Comparison of ENCODE assay signal across 38 mouse cellular contexts in the genomic region with DNA sequence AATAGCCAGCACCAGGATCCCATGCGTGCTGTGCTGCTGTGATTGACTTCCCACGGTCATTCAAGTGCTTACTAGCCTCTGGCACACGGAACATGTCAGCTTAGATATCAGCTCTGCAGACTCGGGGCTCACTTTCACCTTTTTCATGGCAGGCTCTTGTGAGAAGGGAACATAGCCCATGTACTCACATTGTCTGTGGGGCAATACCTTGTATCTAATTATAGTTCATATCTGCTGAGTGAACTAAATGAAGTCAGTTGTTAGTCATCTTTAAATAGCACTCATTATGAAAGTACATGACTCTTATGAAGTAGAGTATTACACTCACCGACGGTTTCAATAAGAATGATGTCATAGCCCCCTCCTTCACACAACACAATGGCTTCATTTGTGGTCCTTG. TPM values are rescaled to one million over a fixed set of nuclear protein-coding genes. Genes with fewer than 3 reads are reported as not detected.
DNase-seq lines count a peak whose midpoint lies in the region; ATAC-seq and TF ChIP-seq lines count a peak whose summit lies in the region.
"Had no signal": no experiment of that assay in that cellular context is flagged by ENCODE, and none has a peak within 500 bp of the region (broad histone marks: within the 10 kb centered on the region; RNA-seq: fewer than 3 reads in every experiment).

No protein-coding gene starts in this region.

- H3K36me3 ChIP-seq in lung, postnatal 0 days (ENCODE audit: insufficient read depth, low read length): no peaks in the 10 kb centered on the region; the same call in 1 of the 2 replicates
- peaks cover 12% of the 10 kb centered on the region for H3K36me3 ChIP-seq in heart, embryonic 16.5 days (ENCODE audit: control insufficient read depth, insufficient read depth)
- H3K36me3 ChIP-seq in small intestine, adult 2 months (ENCODE audit: control insufficient read depth, insufficient read depth, low read length): peaks cover 23% of the 10 kb centered on the region
- H3K36me3 ChIP-seq in forebrain, embryonic 13.5 days (ENCODE audit: poor library complexity, severe bottlenecking): peaks cover 95% of the 10 kb centered on the region

- no peaks in the 10 kb centered on the region for H3K9me3 ChIP-seq in lung, postnatal 0 days (ENCODE audit: low read length)
- H3K9me3 ChIP-seq in heart, embryonic 16.5 days (replicated peaks; ENCODE audit: control insufficient read depth, low read length): no peaks in the 10 kb centered on the region
- no peaks in the 10 kb centered on the region for H3K9me3 ChIP-seq in forebrain, embryonic 13.5 days (replicated peaks)
- H3K9me3 ChIP-seq: embryonic facial prominence, embryonic 15.5 days; forebrain, embryonic 12.5 days; hindbrain, embryonic 10.5 days; hindbrain, embryonic 15.5 days; limb, embryonic 10.5 days; limb, embryonic 15.5 days; liver, embryonic 13.5 days had no signal

- TF ChIP-seq EP300 in lung, postnatal 0 days (IDR thresholded peaks at IDR 0.05): no peak

- H3K27me3 ChIP-seq in lung, postnatal 0 days (replicated peaks; ENCODE audit: insufficient read depth, low read length): no peaks in the 10 kb centered on the region
- no peaks in the 10 kb centered on the region for H3K27me3 ChIP-seq in heart, embryonic 16.5 days (ENCODE audit: control insufficient read depth, insufficient read depth, low read length)
- no peaks in the 10 kb centered on the region for H3K27me3 ChIP-seq in small intestine, adult 2 months (ENCODE audit: control insufficient read depth, insufficient read depth, low read length)
- H3K27me3 ChIP-seq in forebrain, embryonic 13.5 days: no peaks in the 10 kb centered on the region
- H3K27me3 ChIP-seq: embryonic facial prominence, embryonic 15.5 days; forebrain, embryonic 12.5 days; hindbrain, embryonic 15.5 days; limb, embryonic 15.5 days; liver, embryonic 13.5 days had no signal

- peak; percentile 27; the same call in 1 of the 2 replicates for ATAC-seq in lung, postnatal 0 days
- ATAC-seq in heart, embryonic 16.5 days (replicated peaks; ENCODE audit: extremely low read depth, insufficient read depth, low FRiP score): peak; percentile 68
- ATAC-seq in megakaryocyte-erythroid progenitor cell, adult 5-6 weeks (replicated peaks; ENCODE audit: low FRiP score, low TSS enrichment, poor library complexity, severe bottlenecking): no peak
- no peak for ATAC-seq in forebrain, embryonic 13.5 days
- ATAC-seq: midbrain, embryonic 16.5 days had no signal

- H3K4me1 ChIP-seq in lung, postnatal 0 days (ENCODE audit: insufficient read depth, low read depth, low read length): no peaks in the 10 kb centered on the region
- peaks cover 13% of the 10 kb centered on the region for H3K4me1 ChIP-seq in heart, embryonic 16.5 days (ENCODE audit: control insufficient read depth, insufficient read depth, low read length)
- peaks cover 20% of the 10 kb centered on the region; the same call in 1 of the 2 replicates for H3K4me1 ChIP-seq in small intestine, adult 2 months (ENCODE audit: control insufficient read depth, insufficient read depth, insufficient read length, low read length)
- H3K4me1 ChIP-seq in forebrain, embryonic 13.5 days: no peaks in the 10 kb centered on the region
- H3K4me1 ChIP-seq: embryonic facial prominence, embryonic 15.5 days; forebrain, embryonic 12.5 days; hindbrain, embryonic 10.5 days; hindbrain, embryonic 15.5 days; limb, embryonic 15.5 days had no signal

- WGBS in lung, postnatal 0 days: 57% methylated on average over 6 of the region's 6 CpGs
- 40% methylated on average over 6 of the region's 6 CpGs for WGBS in heart, embryonic 16.5 days
- WGBS in small intestine, adult 2 months: 80% methylated on average over 6 of the region's 6 CpGs
- 92% methylated on average over 6 of the region's 6 CpGs for WGBS in forebrain, embryonic 13.5 days

- DNase-seq in heart, adult 11 months: peak; percentile 95
- DNase-seq in heart, postnatal 36 days: no peak
- peak; percentile 30 for DNase-seq in lung, postnatal 0 days (ENCODE audit: low spot score)
- no peak for DNase-seq in lung, adult 18-20 months
- DNase-seq: cerebellum, adult 2 months; cerebellum, postnatal 14 days; gastrocnemius, postnatal 25 days; kidney, adult 8-10 months; layer of hippocampus, adult 9-11 months; liver, embryonic 13.5 days; lung, adult 2 months; right cerebral cortex, adult 18-20 months; thymus, adult 2 months; thymus, postnatal 4 days had no signal

- TF ChIP-seq CTCF in lung, postnatal 0 days (IDR thresholded peaks at IDR 0.05): no peak
- TF ChIP-seq CTCF in small intestine, adult 2 months (IDR thresholded peaks at IDR 0.05; ENCODE audit: extremely low read depth, insufficient read length, insufficient replicate concordance, low read depth, low read length): no peak

- no peak overlapping the region for H3K4me2 ChIP-seq in lung, postnatal 0 days (replicated peaks; ENCODE audit: low read depth, low read length)
- no peak overlapping the region for H3K4me2 ChIP-seq in heart, embryonic 16.5 days (ENCODE audit: low read depth, low read length)
- H3K4me2 ChIP-seq in forebrain, embryonic 13.5 days: no peak overlapping the region
- H3K4me2 ChIP-seq: embryonic facial prominence, embryonic 15.5 days; forebrain, embryonic 12.5 days; hindbrain, embryonic 15.5 days; limb, embryonic 15.5 days; liver, embryonic 13.5 days; midbrain, embryonic 11.5 days had no signal

- no peak overlapping the region for H3K27ac ChIP-seq in lung, postnatal 0 days (ENCODE audit: low read length)
- H3K27ac ChIP-seq in heart, embryonic 16.5 days (ENCODE audit: low read length): peak overlapping the region; percentile 67
- 0 out of 2 replicates have a peak overlapping the region, but pooled peaks have one; percentile 29 for H3K27ac ChIP-seq in small intestine, adult 2 months (ENCODE audit: insufficient read depth, low read depth, low read length)
- H3K27ac ChIP-seq in forebrain, embryonic 13.5 days: no peak overlapping the region
- H3K27ac ChIP-seq: embryonic facial prominence, embryonic 15.5 days; forebrain, embryonic 12.5 days; hindbrain, embryonic 10.5 days; hindbrain, embryonic 15.5 days; kidney, postnatal 0 days; limb, embryonic 10.5 days; limb, embryonic 15.5 days; liver, embryonic 13.5 days; stomach, postnatal 0 days had no signal

- no peak overlapping the region for H3K9ac ChIP-seq in lung, postnatal 0 days (replicated peaks; ENCODE audit: low read depth)
- H3K9ac ChIP-seq in heart, embryonic 16.5 days (ENCODE audit: low read length): no peak overlapping the region
- H3K9ac ChIP-seq in forebrain, embryonic 13.5 days: no peak overlapping the region
- H3K9ac ChIP-seq: embryonic facial prominence, embryonic 15.5 days; forebrain, embryonic 12.5 days; hindbrain, embryonic 15.5 days; limb, embryonic 15.5 days; liver, embryonic 13.5 days had no signal

- intact Hi-C loops in heart, postnatal 36 days (cut with DNase I): no loop called here

- no peak overlapping the region for H3K4me3 ChIP-seq in lung, postnatal 0 days (ENCODE audit: low read depth, low read length)
- no peak overlapping the region for H3K4me3 ChIP-seq in heart, embryonic 16.5 days (ENCODE audit: low read length)
- no peak overlapping the region for H3K4me3 ChIP-seq in small intestine, adult 2 months (ENCODE audit: low read depth, low read length)
- H3K4me3 ChIP-seq in forebrain, embryonic 13.5 days: no peak overlapping the region
- H3K4me3 ChIP-seq: embryonic facial prominence, embryonic 15.5 days; forebrain, embryonic 12.5 days; hindbrain, embryonic 10.5 days; hindbrain, embryonic 15.5 days; limb, embryonic 10.5 days; limb, embryonic 15.5 days; liver, embryonic 13.5 days had no signal

- no peak for TF ChIP-seq POLR2A in small intestine, adult 2 months (IDR thresholded peaks at IDR 0.05; ENCODE audit: low read depth, low read length)

RNA-seq across cellular contexts. Expression of a gene that starts 21.0 kb away (rescaled TPM):
- 10 to 100 TPM; 36.1 to 42.9 TPM for total RNA-seq in heart, postnatal 36 days (2021)
- 7.9 and 11.1 TPM in 2 replicates for polyA plus RNA-seq in lung, postnatal 0 days (2015; fragmentation: Nextera tagmentation; extraction: Ambion mirVana)
- 16.5 and 17.9 TPM in 2 replicates for polyA plus RNA-seq in heart, embryonic 16.5 days (2015; fragmentation: Nextera tagmentation; extraction: Ambion mirVana)
- 1.3 and 3.5 TPM in 2 replicates for polyA plus RNA-seq in small intestine, adult 2 months (2012; rRNA removed)
- 4.3 and 9.3 TPM in 2 replicates for total RNA-seq in megakaryocyte-erythroid progenitor cell, adult 5-6 weeks (2014; fragmentation: Nextera tagmentation)
- 10.4 and 10.7 TPM in 2 replicates for total RNA-seq in megakaryocyte-erythroid progenitor cell, adult 5-6 weeks (2017)
- polyA plus RNA-seq in forebrain, embryonic 13.5 days (2015; fragmentation: Nextera tagmentation; extraction: Ambion mirVana): 20.4 and 23.0 TPM in 2 replicates

RNA-seq across cellular contexts. Expression of a gene that starts 25.4 kb away (rescaled TPM):
- not detected for total RNA-seq in heart, postnatal 36 days (2021)
- not detected in 2 replicates for polyA plus RNA-seq in lung, postnatal 0 days (2015; fragmentation: Nextera tagmentation; extraction: Ambion mirVana)
- not detected in 2 replicates for polyA plus RNA-seq in heart, embryonic 16.5 days (2015; fragmentation: Nextera tagmentation; extraction: Ambion mirVana)
- not detected in 2 replicates for polyA plus RNA-seq in small intestine, adult 2 months (2012; rRNA removed)
- not detected in 2 replicates for total RNA-seq in megakaryocyte-erythroid progenitor cell, adult 5-6 weeks (2014; fragmentation: Nextera tagmentation)
- total RNA-seq in megakaryocyte-erythroid progenitor cell, adult 5-6 weeks (2017): 2.9 TPM in 1 of 2 replicates, not detected in the other
- polyA plus RNA-seq in forebrain, embryonic 13.5 days (2015; fragmentation: Nextera tagmentation; extraction: Ambion mirVana): not detected in 2 replicates
- total RNA-seq: adrenal gland, adult 18-20 months; adrenal gland, postnatal 4 days; gastrocnemius, postnatal 25 days; left cerebral cortex, postnatal 10 days; megakaryocyte progenitor cell, adult 5-6 weeks; neutrophil, adult 5-6 weeks had no signal
- polyA plus RNA-seq: cerebellum, adult 2 months; cortical plate, adult 2 months; embryonic facial prominence, embryonic 15.5 days; forebrain, embryonic 12.5 days; hindbrain, embryonic 10.5 days; hindbrain, embryonic 15.5 days; intestine, embryonic 14.5 days; kidney, postnatal 0 days; large intestine, adult 2 months; limb, embryonic 10.5 days; limb, embryonic 15.5 days; liver, embryonic 13.5 days; lung, adult 2 months; midbrain, embryonic 11.5 days; midbrain, embryonic 16.5 days; neural tube, embryonic 11.5 days; spleen, adult 2 months; stomach, postnatal 0 days; thymus, adult 2 months had no signal

Comparison
In these comparisons a context has a peak if more than half of its experiments do, and no peak if none do; other contexts are left out.
1. DNase-seq: peak in heart, adult 11 months (single experiment) and lung, postnatal 0 days (single experiment); none in heart, postnatal 36 days (0 of 2) and lung, adult 18-20 months (0 of 2).
2. ATAC-seq: peak in lung, postnatal 0 days (single experiment) and heart, embryonic 16.5 days (single experiment); none in megakaryocyte-erythroid progenitor cell, adult 5-6 weeks (single experiment) and forebrain, embryonic 13.5 days (single experiment).
3. H3K27ac ChIP-seq: peak in heart, embryonic 16.5 days (single experiment) and small intestine, adult 2 months (single experiment); none in lung, postnatal 0 days (single experiment) and forebrain, embryonic 13.5 days (single experiment).